Comparison of ENCODE assay signal across 9 mouse cellular contexts in the genomic region with DNA sequence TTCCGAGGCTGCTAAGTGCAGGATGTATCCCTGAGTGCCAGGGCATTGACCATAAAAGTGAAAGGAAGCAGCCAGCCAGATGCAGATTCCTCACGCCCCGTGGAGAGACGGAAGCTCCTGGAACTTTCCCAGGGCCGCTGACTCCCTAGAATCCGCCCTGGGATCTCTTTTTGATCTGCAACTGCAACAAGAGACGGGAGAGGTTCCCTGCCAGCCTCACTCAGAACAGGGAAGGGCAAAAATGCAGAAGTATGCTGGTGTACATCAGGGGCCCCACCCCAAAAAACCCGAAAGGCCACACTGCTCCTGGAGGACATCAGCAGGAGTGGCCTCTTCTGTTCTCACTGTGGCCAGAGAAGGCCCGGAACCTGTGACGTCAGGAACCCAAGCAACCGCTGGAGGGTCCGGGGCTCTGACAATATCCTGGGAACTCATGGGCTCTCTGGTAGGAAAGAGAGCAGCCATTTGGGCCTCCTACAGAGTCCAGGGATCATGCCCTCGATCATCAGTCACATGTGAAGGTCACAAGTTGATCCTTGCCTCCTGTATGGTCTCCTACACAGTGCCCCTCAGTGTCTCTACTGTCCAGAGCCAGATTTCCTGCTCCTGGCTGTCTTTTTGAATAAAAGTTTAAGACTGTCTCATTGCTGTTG. TPM values are rescaled to one million over a fixed set of nuclear protein-coding genes. Genes with fewer than 3 reads are reported as not detected.
A peak's percentile ranks its signal among the peaks of the same experiment; 100 is the strongest.
DNase-seq lines count a peak whose midpoint lies in the region; ATAC-seq lines count a peak whose summit lies in the region.
"Had no signal": no experiment of that assay in that cellular context is flagged by ENCODE, and none has a peak within 500 bp of the region (broad histone marks: within the 10 kb centered on the region; RNA-seq: fewer than 3 reads in every experiment).

No protein-coding gene starts in this region.

- H3K36me3 ChIP-seq in limb, embryonic 13.5 days, result no peaks in the 10 kb centered on the region
- H3K36me3 ChIP-seq in stomach, embryonic 14.5 days (ENCODE audit: control insufficient read depth, insufficient read depth, low read length), result no peaks in the 10 kb centered on the region

- H3K4me1 ChIP-seq in limb, embryonic 13.5 days, result peaks cover 65% of the 10 kb centered on the region
- peaks cover 42% of the 10 kb centered on the region for H3K4me1 ChIP-seq in stomach, embryonic 14.5 days (ENCODE audit: control insufficient read depth, insufficient read depth, low read length)

- ATAC-seq in cerebellum, adult (ENCODE audit: insufficient number of reproducible peaks, low FRiP score, low TSS enrichment), result no peak
- no peak for ATAC-seq in limb, embryonic 13.5 days (ENCODE audit: low FRiP score, low read depth)
- ATAC-seq in stomach, embryonic 14.5 days (ENCODE audit: insufficient number of reproducible peaks, insufficient read depth, low FRiP score, low read depth), result no peak
- no peak for ATAC-seq in erythroid progenitor cell, adult 5-6 weeks (replicated peaks; ENCODE audit: low FRiP score, poor library complexity, severe bottlenecking)

- peak overlapping the region; percentile 58; the same call in 1 of the 2 replicates for H3K27ac ChIP-seq in limb, embryonic 13.5 days
- H3K27ac ChIP-seq in stomach, embryonic 14.5 days (ENCODE audit: low read length), result no peak overlapping the region

- peak; percentile 78 for DNase-seq in cerebellum, adult 9-11 months
- DNase-seq in adrenal gland, postnatal 36 days, result peak; percentile 54 to 70
- DNase-seq in heart, postnatal 14 days, result peak; percentile 51 to 64
- DNase-seq in layer of hippocampus, postnatal 25 days (ENCODE audit: extremely low spot score in 1 of 2, low spot score in 1 of 2), result no peak

- H3K9ac ChIP-seq in limb, embryonic 13.5 days, result no peak overlapping the region
- H3K9ac ChIP-seq in stomach, embryonic 14.5 days (replicated peaks; ENCODE audit: low read depth, low read length), result no peak overlapping the region

- H3K4me3 ChIP-seq in limb, embryonic 13.5 days, result no peak overlapping the region
- H3K4me3 ChIP-seq in stomach, embryonic 14.5 days (ENCODE audit: low read depth, low read length), result no peak overlapping the region; the same call in 1 of the 2 replicates
- H3K4me3 ChIP-seq: erythroblast, embryonic 14.5 days had no signal

- WGBS in limb, embryonic 13.5 days, result 42% methylated on average over 13 of the region's 13 CpGs
- WGBS in stomach, embryonic 14.5 days, result 49% methylated on average over 13 of the region's 13 CpGs

- intact Hi-C loops in heart, postnatal 14 days (cut with DNase I), result loop anchor here (2.0 kb wide), 1 partner anchor 15 kb away; no protein-coding TSS in a partner anchor

- peaks cover 17% of the 10 kb centered on the region for H3K27me3 ChIP-seq in limb, embryonic 13.5 days
- H3K27me3 ChIP-seq in stomach, embryonic 14.5 days (ENCODE audit: control insufficient read depth, insufficient read depth, low read length), result no peaks in the 10 kb centered on the region

- peak overlapping the region; percentile 38 for H3K4me2 ChIP-seq in limb, embryonic 13.5 days (replicated peaks)
- peak overlapping the region; percentile 26 for H3K4me2 ChIP-seq in stomach, embryonic 14.5 days (replicated peaks; ENCODE audit: low read depth, low read length)

- no peaks in the 10 kb centered on the region for H3K9me3 ChIP-seq in limb, embryonic 13.5 days
- H3K9me3 ChIP-seq in stomach, embryonic 14.5 days (ENCODE audit: control insufficient read depth, low read depth, low read length), result no peaks in the 10 kb centered on the region

RNA-seq across cellular contexts. Expression of a gene that starts 2.3 kb away (rescaled TPM):
- total RNA-seq in adrenal gland, postnatal 36 days (2021), result 1 to 10 TPM; 4.9 to 5.0 TPM
- 10 to 100 TPM; 12.0 to 12.7 TPM for total RNA-seq in heart, postnatal 14 days (2021)
- 14.2 and 14.5 TPM in 2 replicates for polyA plus RNA-seq in limb, embryonic 13.5 days (2015; fragmentation: Nextera tagmentation; extraction: Ambion mirVana)
- polyA plus RNA-seq in stomach, embryonic 14.5 days (2014; fragmentation: Nextera tagmentation; extraction: Ambion mirVana), result 43.2 and 48.5 TPM in 2 replicates
- total RNA-seq in layer of hippocampus, postnatal 25 days (2021), result 1 to 10 TPM; 6.4 to 6.9 TPM
- total RNA-seq in erythroid progenitor cell, adult 5-6 weeks (2015; ENCODE audit: low replicate concordance), result 1.8 TPM in 1 of 2 replicates, not detected in the other
- total RNA-seq in erythroid progenitor cell, adult 5-6 weeks (2017; ENCODE audit: low replicate concordance), result 1.2 and 1.4 TPM in 2 replicates

Comparison
In these comparisons a context has a peak if more than half of its experiments do, and no peak if none do; other contexts are left out.
1. DNase-seq: peak in cerebellum, adult 9-11 months (single experiment), adrenal gland, postnatal 36 days (2 of 2) and heart, postnatal 14 days (2 of 2); none in layer of hippocampus, postnatal 25 days (0 of 2).